Mouse (Mus musculus) spleen, embryonic (tissue): ENCODE measurements at regions not wholly inside any gene's neighbourhood (a gene's known extent, or its start where the extent isn't known, plus 50 kb on each side); places are given as distances from the start of the nearest gene placed in this dataset.

Source experiments
- CTCF ChIA-PET: fragments of 350-600 bp; sonication (Branson Sonifier 250); formaldehyde crosslinking; loops from one replicate; lab custom pipeline; 2022; lab: Charles Lee

- CTCF ChIA-PET, result no interaction called here
Observed at GRCm38 (mm10) chr4:4920256-4920655, 127.1 kb upstream of the Impad1 start.

GRCm38 (mm10) chr4:4875257-4875656, 82.1 kb upstream of the Impad1 start:
- CTCF ChIA-PET, result no interaction called here

- CTCF ChIA-PET, result no interaction called here
Observed at GRCm38 (mm10) chr4:4858345-4858744, 65.2 kb upstream of the Impad1 start.
